Mouse (Mus musculus) CH12F3 (cell line): ENCODE data around the gene Ak1.

Experiments
- in situ Hi-C: fragments of 300-500 bp; cut with MboI; formaldehyde crosslinking; loops from 2 replicates; pipeline ENCODE4 v1.14.3; 2020; ENCODE audit warnings: low sequenced_read_pairs

Ak1 gene

DNA sequence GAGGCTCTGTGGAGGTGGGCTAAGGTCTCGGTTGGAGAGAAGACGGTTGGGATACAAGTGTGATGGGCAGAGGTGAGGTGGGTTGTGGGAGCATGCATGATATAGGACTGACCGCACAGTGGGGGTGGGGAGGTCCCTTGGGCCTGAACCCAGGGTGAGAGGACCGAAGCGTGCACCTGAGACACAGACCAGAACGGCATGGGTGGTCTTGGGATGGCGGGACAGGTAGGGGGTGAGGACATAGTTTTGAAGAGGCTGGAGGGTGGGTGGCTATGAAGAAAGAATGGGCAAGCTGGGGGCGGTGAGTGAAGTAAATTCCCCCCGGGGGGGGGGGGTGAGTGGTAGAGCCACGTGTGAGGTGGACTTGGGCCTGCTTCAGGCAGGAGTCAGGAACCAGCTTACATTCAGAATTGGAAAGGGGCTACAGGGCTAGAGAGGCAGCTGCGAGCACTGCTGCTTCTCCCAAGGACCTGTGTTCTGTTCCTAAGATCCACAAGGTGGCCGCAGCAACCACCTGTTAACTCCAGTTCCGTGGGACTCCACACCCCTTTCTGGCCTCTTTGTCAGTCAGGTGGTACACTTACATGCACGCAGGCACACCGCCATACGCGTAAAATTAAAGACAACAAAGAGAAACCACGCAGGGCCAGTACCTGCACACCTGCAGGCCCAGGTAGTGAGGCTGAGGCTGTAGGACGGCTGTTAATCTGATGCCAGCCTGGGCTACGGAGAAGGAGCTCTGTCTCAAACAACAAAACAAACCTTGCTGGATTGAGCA lies 5.9 kb downstream of the Ak1 start:
- in situ Hi-C loops = no loop called here

DNA sequence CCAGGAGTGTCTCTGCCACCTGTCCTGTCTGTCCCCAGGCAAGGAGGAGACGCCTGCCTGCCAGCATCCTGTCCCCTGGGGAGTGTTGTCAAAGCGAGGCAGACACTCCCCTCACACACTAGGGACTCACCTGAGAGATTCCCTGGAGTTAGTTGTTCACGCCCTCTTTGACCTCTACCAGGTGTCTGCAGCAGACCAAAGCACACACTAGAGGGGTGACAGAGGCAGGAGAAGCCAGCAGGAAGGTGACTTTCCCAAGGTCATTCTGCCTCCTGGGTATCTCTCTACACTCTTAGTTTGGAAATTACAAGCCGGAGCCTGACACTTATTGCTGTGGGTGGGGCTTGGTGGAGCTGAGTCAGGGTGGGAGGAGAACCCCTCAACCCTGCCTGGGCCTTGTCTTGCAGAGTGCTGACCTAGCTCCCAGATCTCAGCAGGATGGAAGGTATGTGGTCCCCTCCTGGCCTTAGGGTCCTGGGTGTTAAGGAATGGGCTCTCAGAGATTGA lies 6.5 kb downstream of the Ak1 start:
- in situ Hi-C loops = no loop called here

DNA sequence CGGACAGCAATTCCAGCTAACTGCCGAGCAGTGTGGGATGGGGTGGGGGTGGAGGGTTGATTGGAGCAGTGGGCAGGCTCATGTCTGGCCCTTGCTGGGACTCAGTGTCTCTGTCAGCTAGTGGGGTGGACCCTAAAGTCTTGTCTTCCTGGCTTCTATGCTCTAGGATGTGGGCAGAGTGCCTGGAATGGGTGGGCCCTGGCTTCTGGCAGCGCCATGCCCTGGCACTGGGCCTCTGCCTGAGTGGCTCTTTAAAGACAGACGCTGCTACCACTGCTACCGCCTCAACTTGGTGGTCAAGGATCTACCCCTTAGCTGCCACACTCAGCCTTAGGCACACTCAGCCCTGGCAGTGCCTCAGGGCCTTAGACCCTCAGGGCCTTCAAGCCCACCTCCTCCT lies 7.2 kb downstream of the Ak1 start:
- in situ Hi-C loops = no loop called here

DNA sequence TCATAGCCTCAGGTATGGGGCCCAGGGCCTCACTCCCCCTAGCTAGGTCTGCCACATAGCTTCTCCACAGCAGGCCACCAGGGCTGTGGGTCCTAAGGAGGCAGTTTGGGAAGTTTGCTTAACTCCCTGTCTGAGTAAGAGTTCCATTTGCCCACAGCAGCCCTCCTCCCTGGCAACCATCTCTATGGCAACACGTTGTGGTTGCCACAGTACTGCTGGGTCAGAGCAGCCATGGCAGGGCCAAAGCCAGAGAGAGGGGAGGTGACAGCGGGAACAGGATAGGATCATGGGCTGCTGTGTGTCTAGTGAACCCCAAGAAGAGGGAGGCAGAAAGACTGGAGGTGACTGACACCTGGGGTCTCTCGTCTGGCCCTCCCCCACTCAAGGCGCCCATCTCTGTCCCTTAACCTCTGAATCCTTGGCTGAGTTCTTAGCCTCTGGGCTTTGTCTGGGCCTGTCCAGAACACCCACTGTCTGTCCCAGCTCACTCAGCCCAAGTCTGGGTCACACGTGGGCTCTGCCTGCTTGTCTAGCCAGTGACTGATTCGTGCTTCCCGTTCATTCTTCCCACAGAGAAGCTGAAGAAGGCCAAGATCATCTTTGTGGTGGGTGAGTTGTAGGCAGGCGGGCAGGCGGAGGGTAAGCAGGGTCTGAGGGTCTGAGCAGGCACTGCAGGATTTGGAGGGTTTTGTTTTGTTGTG lies 7.9 kb downstream of the Ak1 start:
- in situ Hi-C loops = no loop called here

DNA sequence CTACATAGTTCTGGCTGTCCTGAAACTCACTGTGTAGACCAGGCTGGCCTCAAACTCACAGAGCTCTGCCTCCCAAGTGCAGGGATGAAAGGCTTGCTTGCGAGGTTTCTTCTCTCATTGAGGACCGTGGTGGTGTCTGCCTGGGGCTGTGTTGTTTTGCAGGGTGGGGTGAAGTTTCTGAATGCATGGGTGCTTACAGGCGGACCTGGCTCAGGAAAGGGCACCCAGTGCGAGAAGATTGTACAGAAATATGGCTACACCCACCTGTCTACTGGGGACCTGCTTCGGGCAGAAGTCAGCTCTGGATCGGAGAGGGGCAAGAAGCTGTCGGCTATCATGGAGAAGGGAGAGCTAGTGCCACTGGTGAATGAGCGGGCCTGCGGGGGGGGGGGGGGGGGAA lies 8.5 kb downstream of the Ak1 start:
- in situ Hi-C loops = loop anchor here (5.0 kb wide), 1 partner anchor 52 kb away; no protein-coding TSS in a partner anchor

DNA sequence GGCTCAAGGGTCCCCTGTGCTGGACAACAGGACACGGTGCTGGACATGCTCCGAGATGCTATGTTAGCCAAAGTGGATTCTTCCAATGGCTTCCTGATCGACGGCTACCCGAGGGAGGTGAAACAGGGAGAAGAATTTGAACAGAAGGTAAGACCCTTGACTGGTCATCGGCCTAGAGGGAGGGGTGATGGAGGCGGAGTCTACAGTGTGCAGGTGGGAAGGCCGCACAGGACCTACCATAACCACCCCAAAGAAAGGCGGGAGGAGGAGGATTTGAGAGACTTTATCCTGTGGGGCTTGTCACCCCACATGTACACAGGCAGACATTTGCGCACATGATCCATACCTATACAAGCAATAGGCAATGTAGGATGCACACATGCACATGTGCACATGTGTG lies 9.5 kb downstream of the Ak1 start:
- in situ Hi-C loops = loop anchor here (5.0 kb wide), 1 partner anchor 51 kb away; no protein-coding TSS in a partner anchor

DNA sequence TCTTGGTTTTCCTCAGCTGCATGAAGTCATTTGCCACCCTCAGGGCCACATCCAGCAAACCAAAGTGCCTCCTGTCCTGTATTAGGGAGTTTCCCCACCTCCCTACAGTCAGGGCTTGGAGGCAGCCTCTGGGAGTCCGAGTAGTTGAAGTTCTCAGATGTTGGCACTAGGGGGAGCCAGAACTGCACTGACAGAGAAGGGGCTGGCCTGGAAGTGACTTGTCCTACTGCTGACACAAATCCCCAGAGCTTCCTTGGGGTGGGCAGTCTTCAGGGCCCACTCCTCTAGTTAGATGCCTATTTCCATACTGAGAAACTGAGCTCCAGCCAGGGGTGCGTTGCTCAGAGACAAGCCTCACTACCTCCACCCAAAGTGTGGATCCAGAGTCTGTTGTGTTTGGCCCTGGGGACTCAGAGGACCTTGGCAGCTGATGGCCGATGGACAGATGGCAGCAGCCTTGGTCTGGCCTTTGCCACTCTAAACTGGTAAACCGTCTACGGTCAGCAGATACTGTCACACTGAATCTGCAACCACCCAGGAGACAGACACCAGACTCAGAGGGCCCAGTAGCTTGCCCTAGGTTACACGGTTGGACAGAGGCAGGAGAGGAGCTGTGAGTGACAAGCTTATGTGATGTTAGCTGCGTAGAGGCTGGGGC lies 10.3 kb downstream of the Ak1 start:
- in situ Hi-C loops = loop anchor here (5.0 kb wide), 1 partner anchor 50 kb away; no protein-coding TSS in a partner anchor

DNA sequence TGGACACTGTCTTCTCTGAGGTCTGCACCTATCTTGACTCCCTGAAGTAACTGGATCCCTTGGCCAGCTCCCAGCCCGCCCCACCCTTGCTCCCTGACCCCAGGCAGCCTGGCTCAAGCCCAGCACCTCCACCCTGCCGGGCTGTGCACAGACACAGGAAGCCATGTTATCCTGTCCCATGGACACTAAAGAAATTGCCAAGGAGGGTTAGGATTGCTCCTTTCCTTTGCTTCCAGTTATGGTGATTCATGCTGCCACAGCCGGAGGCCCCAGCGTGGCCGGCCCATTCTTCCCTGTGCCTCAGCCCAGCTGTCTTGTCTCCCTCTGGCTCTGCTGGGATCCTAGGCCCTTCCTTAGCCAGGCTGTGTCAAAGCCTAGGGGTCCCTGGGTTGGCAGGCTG lies 12.1 kb downstream of the Ak1 start:
- in situ Hi-C loops = loop anchor here (5.0 kb wide), 1 partner anchor 49 kb away; no protein-coding TSS in a partner anchor

DNA sequence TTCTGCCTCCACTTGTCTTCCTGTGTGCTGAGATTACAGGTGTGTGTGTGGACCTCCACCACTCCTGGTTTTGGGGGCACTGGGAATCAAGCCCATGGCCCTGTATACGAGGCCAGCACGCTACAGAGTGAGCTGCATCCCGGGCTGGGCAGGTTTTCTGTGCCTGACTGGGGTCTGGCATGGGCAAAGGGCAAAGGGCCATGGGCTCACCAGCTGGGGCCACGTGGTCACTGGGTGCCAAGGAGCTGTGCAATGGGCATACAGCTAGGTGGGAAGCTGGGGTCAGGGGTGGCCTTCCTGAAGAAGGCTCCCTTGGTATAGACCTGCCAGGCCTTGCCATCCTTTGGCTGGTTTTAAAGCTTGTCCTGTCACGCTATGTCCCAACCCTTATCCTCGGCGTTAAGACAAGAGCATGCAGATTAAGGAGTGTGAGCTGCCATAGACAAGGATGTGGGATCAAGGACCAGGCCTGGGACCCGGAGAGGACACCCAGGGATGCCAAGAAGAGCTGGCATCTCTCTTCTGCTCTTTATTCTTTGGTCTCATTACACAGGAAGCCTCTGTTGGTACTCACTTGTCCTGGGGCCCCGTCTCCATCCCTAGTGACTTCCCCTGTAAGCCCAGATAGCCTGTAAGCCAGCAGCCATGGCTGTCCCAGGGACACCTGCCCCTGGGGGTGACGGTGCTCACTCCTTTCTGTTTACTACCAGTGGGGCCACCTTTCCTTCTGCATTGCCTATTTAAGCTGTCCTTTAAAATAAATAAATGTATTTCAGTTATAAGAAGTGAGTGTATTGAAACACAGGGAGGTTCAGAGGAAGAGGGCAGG lies 12.9 kb downstream of the Ak1 start:
- in situ Hi-C loops = loop anchor here (5.0 kb wide), 1 partner anchor 48 kb away; no protein-coding TSS in a partner anchor

DNA sequence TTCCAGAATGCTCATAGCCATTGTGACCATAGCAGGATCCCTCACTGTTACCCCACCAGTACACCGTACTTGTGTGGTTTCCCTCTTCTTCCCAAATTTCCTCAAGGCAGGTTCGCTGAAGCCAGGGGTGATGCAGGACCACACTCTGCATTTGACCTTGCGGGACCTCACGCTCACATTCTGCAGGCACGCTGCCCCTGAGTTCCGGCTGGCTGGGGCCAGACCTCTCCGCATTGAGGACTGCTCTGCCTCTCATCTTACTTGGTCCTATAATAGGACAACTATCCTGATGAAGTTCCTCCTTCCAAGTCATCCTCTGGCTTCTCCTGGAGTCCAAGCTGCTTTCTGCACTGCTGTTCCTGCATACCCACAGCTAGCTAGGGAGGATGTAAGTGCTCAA lies 15.1 kb downstream of the Ak1 start:
- in situ Hi-C loops = no loop called here

DNA sequence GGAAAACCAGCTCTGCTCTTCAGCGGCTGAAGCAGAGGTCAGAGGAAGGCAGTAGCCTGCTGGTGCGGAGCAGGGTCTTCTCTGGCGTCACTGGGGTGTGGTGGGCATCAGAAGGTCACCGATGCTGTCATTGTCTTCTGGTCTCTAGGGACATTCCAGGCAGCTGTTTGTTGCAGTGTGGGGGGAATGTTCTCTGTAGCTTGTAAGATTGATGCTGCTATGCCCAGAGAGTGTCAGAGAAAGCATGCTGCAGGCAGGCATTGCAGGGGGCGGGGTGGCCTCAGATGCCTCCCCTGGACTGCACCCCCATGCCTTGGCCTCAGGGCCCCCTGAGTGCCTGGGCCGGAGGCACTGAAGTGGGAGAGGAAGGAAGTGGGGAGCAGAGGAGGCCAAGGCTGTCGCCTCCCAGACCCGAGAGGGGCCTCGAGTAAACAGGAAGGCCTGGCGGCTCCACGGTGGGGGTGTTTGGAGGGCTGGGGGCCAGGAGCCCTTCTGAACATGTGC lies 16.3 kb downstream of the Ak1 start:
- in situ Hi-C loops = no loop called here

DNA sequence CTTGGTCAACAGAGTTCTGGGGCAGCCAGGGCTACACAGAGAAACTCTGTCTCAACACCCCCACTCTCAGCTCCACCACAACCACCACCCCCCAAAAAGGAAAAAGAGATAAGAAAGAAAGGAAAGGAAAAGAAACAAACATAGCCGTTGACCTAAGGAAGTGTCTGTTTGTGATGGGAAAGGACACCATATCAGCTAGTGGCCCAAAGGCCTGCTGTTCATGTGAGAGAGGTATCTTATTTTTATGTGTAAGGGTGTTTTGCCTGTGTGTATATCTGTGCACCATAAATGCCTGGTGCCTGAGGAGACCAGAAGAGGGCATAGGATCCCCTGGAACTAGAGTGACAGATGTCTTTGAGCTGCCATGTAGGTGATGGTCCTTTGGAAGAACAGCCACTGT lies 18.1 kb downstream of the Ak1 start:
- in situ Hi-C loops = no loop called here

DNA sequence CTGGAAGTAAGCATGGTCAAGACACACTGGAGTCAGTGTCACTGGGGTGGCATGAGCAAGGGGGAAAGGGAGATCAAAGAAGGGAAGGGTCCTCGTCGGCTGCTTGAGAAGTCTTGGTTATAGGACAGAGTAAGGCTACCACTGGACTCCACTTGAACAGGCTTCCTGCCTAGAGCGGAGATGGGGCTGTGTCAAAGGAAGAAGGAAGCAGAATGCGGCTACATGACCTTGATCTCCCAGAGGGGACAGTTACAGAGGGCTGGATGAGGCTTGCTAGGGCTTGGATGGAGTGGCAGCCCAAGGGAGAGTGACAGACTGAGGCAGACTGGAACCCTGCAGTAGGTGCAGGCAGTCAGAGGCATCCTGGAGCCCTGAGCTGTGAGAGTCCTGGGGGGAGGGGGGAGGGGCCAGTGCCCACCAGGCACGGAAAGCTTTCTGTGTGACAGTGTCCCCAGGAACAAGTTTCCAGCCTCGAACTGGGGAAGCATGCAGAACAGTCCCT lies 19.0 kb downstream of the Ak1 start:
- in situ Hi-C loops = no loop called here

DNA sequence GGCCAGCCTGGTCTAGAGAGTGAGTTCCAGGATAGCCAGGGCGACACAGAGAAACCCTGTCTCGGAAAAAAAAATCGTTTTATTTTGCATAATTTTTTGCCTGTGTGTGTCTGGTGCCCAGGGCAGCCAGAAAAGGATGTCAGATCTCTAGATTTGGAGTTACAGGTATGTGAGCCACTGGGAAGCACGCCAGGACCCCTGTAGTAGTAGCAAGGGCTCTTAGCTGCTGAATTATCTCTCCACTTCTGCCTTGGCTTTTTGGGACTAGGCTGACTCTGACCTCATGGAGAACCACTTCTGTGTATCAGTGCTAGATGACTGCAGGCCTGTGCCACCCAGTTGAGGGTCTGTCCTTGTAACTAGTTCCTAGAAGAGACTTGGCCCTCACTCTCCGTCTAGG lies 20.3 kb downstream of the Ak1 start:
- in situ Hi-C loops = no loop called here

DNA sequence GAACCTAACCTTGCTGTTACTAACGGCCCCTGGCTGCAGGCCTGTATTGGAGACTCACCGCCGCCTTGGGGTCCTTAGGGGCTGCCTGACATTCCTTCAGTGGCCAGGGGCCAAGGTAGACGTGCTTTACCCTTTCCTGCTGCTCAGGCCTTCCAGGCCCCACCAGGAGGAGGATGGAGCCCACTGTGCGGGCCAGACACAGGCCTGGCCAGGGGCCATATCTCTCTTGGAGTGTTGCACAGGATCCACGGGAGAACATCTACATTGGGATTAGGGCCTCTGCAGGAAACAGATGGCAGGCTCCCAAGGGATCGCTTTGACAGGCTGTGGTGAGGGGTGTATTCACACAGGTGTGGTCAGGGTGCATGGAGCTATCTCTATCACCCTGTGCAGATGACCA lies 21.3 kb downstream of the Ak1 start:
- in situ Hi-C loops = no loop called here

DNA sequence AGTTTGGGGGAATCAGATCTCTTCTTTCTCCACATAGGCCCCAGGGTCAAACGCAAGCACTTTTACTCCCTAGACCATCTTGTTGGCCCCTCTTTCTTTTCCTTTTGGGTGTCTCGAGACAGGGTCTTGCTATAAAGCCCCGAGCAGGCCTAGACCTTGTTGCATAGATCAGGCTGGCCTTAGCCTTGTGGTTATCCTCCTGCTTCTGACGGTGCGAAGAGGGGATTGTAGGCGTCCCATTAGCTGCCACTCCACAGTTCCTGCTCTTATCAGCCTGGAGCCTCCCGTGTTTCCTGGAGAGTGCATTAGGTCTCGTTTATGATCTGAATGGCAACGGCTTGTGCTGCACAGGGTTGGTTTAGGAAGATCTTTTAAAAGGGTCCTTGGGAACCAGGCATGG lies 22.5 kb downstream of the Ak1 start:
- in situ Hi-C loops = no loop called here

DNA sequence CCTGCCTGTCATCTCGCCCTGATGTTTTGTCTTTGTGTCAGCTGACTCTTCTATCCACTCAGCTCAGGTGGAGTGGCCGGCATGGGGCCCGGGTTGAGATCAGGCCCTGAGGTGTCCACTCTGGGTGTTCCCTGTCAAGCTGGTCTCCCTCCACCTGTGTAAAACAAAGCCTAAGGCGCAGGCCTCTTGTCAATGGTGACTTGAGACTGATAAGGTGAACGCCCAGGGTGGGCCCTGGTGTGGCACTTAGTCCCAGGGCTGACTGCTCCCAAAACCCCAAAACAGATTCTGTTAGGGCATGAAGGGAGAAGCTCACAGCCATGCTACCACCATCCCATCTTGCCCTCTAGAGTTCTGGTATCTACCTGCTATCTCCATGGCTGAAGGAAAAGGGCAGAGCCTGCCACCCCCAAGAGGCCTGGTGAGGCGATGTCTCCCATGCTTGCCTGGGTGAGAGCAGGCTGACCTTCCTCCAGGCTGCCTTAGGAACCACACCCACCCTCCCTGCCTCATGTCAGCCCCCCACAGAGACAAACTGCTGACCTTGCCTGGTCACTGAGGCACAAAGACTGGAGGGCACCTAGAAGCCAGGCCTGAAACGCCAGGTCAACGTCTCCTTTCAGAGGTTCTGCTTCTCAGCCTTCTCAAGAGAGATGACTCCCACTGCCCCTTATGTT lies 23.4 kb downstream of the Ak1 start:
- in situ Hi-C loops = no loop called here

DNA sequence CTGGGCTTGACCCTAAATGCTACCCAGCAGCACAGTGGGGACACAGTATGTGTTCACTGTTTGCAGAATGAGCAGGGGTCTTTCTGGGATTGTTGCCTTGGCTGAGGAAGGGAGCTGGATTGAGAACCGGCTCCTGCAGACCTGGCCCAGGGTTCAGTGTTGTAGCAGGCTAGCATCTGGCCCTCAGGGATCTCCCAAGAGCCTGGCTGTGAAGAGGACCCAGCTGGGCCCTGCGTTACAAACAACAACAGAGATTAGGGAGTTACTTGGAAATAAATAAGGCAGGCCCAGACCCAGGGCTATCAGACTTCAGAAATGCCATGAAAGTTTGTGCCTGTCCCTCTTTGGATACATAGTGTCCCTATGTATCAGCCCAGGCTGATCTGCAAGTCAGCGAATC lies 24.1 kb downstream of the Ak1 start:
- in situ Hi-C loops = no loop called here

DNA sequence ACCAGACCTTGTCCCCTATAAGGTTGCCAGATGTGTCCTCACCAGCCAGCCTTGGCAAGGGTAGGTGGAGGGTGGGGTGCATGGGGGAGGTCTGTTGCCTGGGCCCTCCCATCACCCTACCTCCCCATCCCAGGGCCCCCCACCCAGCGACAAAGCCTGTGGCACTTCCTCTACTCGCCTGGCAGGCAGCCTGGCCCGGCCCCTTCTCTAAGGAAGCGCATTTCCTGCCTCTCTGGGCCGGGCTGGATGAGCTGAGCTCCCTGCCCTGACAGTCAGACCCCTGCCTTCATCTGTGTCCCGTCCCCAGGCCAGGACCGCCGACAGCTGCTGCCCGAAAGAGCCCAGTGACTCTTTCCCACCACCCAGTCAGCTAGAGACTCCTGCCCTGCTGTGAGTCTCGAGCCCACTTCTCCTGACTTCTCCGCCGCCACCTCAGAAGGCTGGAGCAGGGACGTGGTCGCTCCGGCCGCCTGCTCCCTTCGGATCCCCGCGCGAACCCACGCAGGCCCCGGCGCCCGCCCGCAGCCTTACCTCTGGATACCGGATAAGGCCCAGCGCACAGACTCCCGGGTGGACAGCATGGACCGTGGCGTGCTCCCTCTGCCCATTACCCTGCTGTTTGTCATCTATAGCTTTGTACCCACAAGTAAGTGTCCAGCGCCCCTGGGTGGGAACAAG lies 25.0 kb downstream of the Ak1 start, which contains the start of gene Eng:
Gene Eng, plus strand, starts transcription at position 217 of the 678 bp plus-strand sequence.
- in situ Hi-C loops = no loop called here
